Mouse (Mus musculus) liver, embryonic 14.5 days (tissue): ENCODE measurements around the gene Plcd1. TPM values are rescaled to one million over a fixed set of nuclear protein-coding genes. Genes with fewer than 3 reads are reported as not detected.
A peak's percentile ranks its signal among the peaks of the same experiment; 100 is the strongest.

Experiments used
- ATAC-seq: fragments of 200-750 bp; cut with Nextera tagmentation; 2 replicates; pipeline ENCODE4 v1.8.0; 2017; ENCODE audit warnings: moderate number of reproducible peaks, mild to moderate bottlenecking, moderate library complexity; ENCODE audit not compliant: insufficient read depth
- DNase-seq, 3 experiments: peaks; one replicate each; pipeline ENCODE4 v3.0.0-alpha.2; 2012 to 2013; ENCODE audit warnings: low read depth in 3 of 3, low spot score in 3 of 3
- H3K27ac ChIP-seq: fragments of 300-500 bp; sonication (generic); 2 replicates; pipeline ENCODE4 v1.5.1; 2014; ENCODE audit warnings: moderate library complexity, mild to moderate bottlenecking, control low read depth, inconsistent platforms
- H3K27me3 ChIP-seq: fragments of 300-500 bp; sonication (generic); 2 replicates; pipeline ENCODE4 v1.6.1; 2014; ENCODE audit warnings: mild to moderate bottlenecking, low read length, moderate library complexity; ENCODE audit not compliant: control insufficient read depth, insufficient read depth
- H3K36me3 ChIP-seq: fragments of 300-500 bp; sonication (generic); replicated peaks from 2 replicates; pipeline ENCODE4 v1.6.1; 2014; ENCODE audit warnings: low read depth; ENCODE audit not compliant: control insufficient read depth, insufficient read depth
- H3K4me1 ChIP-seq, 2 experiments: fragments of 200-500 bp in 1 of 2; fragments of 300-500 bp in 1 of 2; sonication (generic) in 1 of 2; replicated peaks; 2 replicates each; pipeline ENCODE4 v1.6.1; 2012 to 2014; ENCODE audit warnings: antibody characterized with exemption in 1 of 2, inconsistent platforms in 1 of 2, low read length in 1 of 2; ENCODE audit not compliant: control insufficient read depth in 2 of 2, insufficient read depth in 2 of 2
- H3K4me2 ChIP-seq: fragments of 300-500 bp; sonication (generic); 2 replicates; pipeline ENCODE4 v1.6.1; 2014; ENCODE audit warnings: low read depth, mild to moderate bottlenecking, control low read depth, moderate library complexity
- H3K4me3 ChIP-seq, 2 experiments: fragments of 200-500 bp in 1 of 2; fragments of 300-500 bp in 1 of 2; sonication (generic) in 1 of 2; 2 replicates each; pipeline ENCODE4 v1.5.1; 2012 to 2014; ENCODE audit warnings: low read depth in 2 of 2, low read length in 2 of 2, mild to moderate bottlenecking in 2 of 2, control low read depth in 1 of 2, inconsistent platforms in 1 of 2, moderate library complexity in 1 of 2; ENCODE audit not compliant: insufficient read depth in 1 of 2
- H3K9ac ChIP-seq: fragments of 300-500 bp; sonication (generic); replicated peaks from 2 replicates; pipeline ENCODE4 v1.6.1; 2014; ENCODE audit warnings: mild to moderate bottlenecking, control low read depth, moderate library complexity
- H3K9me3 ChIP-seq: fragments of 300-500 bp; sonication (generic); 2 replicates; pipeline ENCODE4 v1.6.1; 2016; ENCODE audit warnings: low read length, mixed read lengths; ENCODE audit not compliant: control insufficient read depth
- CTCF ChIP-seq: IDR thresholded peaks from 2 replicates; pipeline ENCODE4 v1.5.1; 2016; ENCODE audit warnings: antibody characterized with exemption, low read depth, control low read depth
- EP300 ChIP-seq: IDR thresholded peaks from 2 replicates; pipeline ENCODE4 v1.6.1; 2016; ENCODE audit warnings: antibody characterized with exemption, low read depth
- WGBS: fragments of 180-500 bp; shearing (Covaris S2); extraction: QIAGEN DNeasy Blood & Tissue Kit; methylation state at CpG from one replicate; pipeline ENCODE4 v1.1.7; 2014; ENCODE audit not compliant: insufficient replicate concordance; 5-methylcytosine and 5-hydroxymethylcytosine counted together
- polyA plus RNA-seq, 2 experiments: library from polyadenylated mRNA; depleted of rRNA in 1 of 2; stranded (reverse) in 1 of 2; unstranded in 1 of 2; fragments of >200 nt; fragmentation: Nextera tagmentation in 1 of 2; extraction: Ambion mirVana in 1 of 2; gene quantifications; 2 replicates each; pipeline versions ENCODE4 v1.2.1 to v1.2.3; 2012 to 2014

The Plcd1 gene
- polyA plus RNA-seq, 2 experiments: 0.95 to 1.1 TPM

DNA sequence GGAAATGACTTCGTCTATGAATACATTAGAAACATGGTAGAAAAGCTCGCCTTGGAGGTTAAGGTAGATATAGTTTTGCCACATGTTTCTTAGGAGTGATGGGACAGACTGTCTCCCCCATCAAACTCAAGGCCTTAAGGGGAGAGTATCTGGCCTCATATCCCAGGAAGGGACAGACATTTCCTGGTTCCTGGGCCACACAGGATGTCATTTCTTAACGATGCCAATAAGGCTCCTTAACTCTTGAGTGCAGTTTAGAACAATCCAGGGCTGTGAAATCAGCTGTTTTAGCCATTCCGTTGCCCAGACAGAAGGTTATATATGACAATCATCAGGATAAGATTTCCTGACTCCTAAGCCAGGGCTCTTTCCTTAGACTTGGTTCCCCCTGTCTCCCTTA is 62.3 kb downstream of the Plcd1 start:
- DNase-seq: no peak
- Histone ChIP-seq H3K27ac (no peak overlapping the region), H3K4me3 (no peak overlapping the region), H3K4me2 (no peak overlapping the region), H3K9ac (no peak overlapping the region), H3K4me1 (no peaks in the 10 kb centered on the region), H3K27me3 (no peaks in the 10 kb centered on the region), H3K9me3 (no peaks in the 10 kb centered on the region), H3K36me3 (no peaks in the 10 kb centered on the region)
- 65% methylated on average over 4 of the region's 4 CpGs for WGBS
- TF ChIP-seq EP300 (no peak), CTCF (no peak)
- no peak for ATAC-seq

DNA sequence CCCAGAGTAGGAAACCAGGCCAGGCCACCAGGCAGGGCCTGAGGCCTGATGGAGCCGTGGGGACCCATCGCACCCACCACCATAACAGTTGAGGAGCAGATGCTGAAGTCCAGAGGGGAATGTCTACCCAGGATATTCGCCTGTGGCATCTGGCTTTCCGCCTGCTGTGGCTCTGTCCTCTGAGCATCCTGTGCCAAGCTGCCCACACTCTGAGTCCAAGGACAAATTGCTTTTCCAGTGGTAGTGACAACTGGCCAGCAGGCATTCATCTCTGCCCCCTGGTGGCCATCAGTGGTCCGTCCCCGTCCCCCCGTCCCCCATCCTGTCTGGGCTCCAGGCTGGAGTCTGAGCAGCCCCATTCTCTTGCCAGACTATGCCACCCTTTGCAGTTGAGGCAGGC is 63.7 kb downstream of the Plcd1 start:
- WGBS: 59% methylated on average over 7 of the region's 7 CpGs
- DNase-seq: no peak
- no peak overlapping the region for H3K27ac ChIP-seq

DNA sequence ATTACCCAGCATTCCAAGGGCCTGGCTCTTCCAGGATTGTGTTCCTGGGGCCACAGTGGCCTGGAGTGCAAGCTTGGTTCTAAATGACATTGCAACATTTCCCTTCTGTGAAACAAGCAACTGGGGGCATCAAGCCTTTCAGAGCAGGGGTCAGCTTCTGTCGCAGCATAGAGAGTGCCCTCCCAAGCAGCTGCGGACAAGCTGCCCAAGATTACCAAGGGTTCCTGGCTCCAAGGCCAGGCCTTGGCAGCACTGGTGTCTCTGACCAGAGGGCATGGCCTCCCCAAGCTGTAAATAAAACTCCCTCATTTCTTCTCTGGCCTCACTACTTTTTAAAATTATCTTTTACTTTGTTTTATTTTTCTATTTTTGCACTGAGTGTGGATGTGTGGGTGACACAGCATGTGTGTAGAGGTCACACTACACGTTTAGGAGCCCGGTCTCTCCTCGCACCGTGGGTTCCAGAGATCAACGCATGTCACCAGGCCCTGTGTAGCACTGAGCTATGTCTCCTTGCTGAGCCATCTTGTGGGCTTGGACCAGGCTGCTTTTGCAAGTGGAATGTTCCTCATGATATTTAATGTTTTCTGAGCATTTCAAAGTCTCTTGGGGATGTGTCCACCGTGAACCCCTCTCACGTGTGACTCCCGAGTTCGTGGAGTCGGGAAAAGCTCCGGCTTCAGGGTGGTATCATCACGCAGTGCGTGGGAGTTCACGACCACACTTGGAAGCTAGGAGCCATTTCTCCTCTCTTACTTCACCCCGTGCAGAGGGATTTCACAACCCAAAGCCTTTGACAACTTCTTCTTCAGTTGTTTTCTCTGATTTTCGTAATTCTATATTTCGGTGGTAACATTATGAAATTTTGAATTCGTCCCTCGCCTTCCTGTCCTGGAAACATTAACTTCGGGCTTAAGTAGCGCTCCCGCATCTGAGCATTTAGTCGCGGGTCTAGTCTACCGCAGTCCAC is 64.8 kb downstream of the Plcd1 start:
- no peak overlapping the region for H3K4me2 ChIP-seq
- no peaks in the 10 kb centered on the region for H3K36me3 ChIP-seq
- ATAC-seq (no peak), DNase-seq (no peak)
- no peaks in the 10 kb centered on the region for H3K27me3 ChIP-seq
- no peak overlapping the region for H3K9ac ChIP-seq
- H3K27ac ChIP-seq: no peak overlapping the region
- peaks cover 0 to 2% of the 10 kb centered on the region in 2 experiments; a peak in 1 of 4 replicates for H3K4me1 ChIP-seq
- no peak for TF ChIP-seq EP300
- no peak for TF ChIP-seq CTCF
- no peak overlapping the region for H3K4me3 ChIP-seq
- no peaks in the 10 kb centered on the region for H3K9me3 ChIP-seq
- WGBS: 81% methylated on average over 27 of the region's 27 CpGs

More for the DNA sequence above, 63.7 kb downstream of the Plcd1 start:
- Histone ChIP-seq H3K4me3 (no peak overlapping the region), H3K4me2 (no peak overlapping the region), H3K36me3 (no peaks in the 10 kb centered on the region), H3K27me3 (no peaks in the 10 kb centered on the region), H3K9me3 (no peaks in the 10 kb centered on the region), H3K4me1 (no peaks in the 10 kb centered on the region), H3K9ac (no peak overlapping the region)
- no peak for ATAC-seq
- TF ChIP-seq EP300: no peak
- peak; percentile 86 for TF ChIP-seq CTCF

DNA sequence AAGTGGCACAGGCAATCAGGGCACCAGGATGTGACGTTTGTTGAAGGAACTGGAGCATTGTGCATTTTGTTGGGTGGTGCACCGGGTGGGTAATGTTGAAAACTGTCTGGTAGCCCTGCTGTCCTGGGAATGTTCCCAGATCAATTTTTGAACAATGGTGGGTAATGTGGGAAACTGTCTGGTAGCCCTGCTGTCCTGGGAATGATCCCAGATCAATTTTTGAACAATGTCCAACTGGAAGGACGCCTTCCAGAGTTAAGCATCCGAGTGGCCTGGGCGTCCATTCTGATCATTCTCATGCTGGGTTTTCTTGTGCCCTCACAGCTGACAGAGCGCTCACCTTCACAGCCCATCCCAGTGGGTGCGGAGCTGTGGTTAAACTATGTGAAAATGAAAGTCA is 66.0 kb downstream of the Plcd1 start:
- no peaks in the 10 kb centered on the region for H3K36me3 ChIP-seq
- no peak for ATAC-seq
- no peaks in the 10 kb centered on the region for H3K9me3 ChIP-seq
- no peaks in the 10 kb centered on the region for H3K27me3 ChIP-seq
- H3K9ac ChIP-seq: no peak overlapping the region
- H3K4me1 ChIP-seq: peaks cover 0 to 2% of the 10 kb centered on the region in 2 experiments; a peak in 1 of 4 replicates
- DNase-seq: no peak
- H3K4me3 ChIP-seq: no peak overlapping the region
- WGBS: 70% methylated on average over 7 of the region's 7 CpGs
- no peak for TF ChIP-seq CTCF
- no peak for TF ChIP-seq EP300
- H3K4me2 ChIP-seq: no peak overlapping the region
- no peak overlapping the region for H3K27ac ChIP-seq

DNA sequence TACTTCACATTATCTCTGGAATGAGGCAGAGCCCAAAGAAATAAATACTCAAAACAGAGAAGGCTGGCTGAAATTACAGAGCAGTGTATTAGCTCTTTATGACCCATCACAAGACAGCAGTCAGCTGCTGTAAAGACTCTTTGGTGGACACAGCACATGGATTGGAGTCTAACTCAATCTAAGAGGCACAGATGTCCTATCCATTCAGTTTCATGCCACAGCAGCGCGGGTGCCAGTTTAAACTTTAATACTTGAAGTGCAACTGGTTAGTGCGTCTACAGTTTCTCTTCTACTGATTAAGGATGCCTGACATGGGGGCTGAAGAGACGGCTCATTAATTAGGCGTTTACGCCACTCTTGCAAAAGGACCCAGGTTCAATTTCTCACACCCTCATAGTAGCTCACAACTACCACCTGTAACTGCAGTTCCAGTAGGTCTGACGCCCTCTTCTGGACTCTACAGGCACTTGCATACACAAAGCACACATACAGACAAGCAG is 67.4 kb downstream of the Plcd1 start:
- Histone ChIP-seq H3K9me3 (no peaks in the 10 kb centered on the region), H3K9ac (no peak overlapping the region), H3K36me3 (no peaks in the 10 kb centered on the region), H3K27me3 (no peaks in the 10 kb centered on the region), H3K4me1 (peaks cover 0 to 2% of the 10 kb centered on the region in 2 experiments; a peak in 1 of 4 replicates), H3K4me2 (no peak overlapping the region), H3K4me3 (no peak overlapping the region), H3K27ac (no peak overlapping the region)
- no peak for ATAC-seq
- DNase-seq: no peak
- 74% methylated on average over 7 of the region's 7 CpGs for WGBS
- TF ChIP-seq CTCF (no peak), EP300 (no peak)
